Mouse (Mus musculus): Measurements from ENCODE around the gene Slc35f3. TPM values are rescaled to one million over a fixed set of nuclear protein-coding genes. Genes with fewer than 3 reads are reported as not detected.
A peak's percentile ranks its signal among the peaks of the same experiment; 100 is the strongest.

Gene Slc35f3
- polyA plus RNA-seq, 1 experiment from 2014 or later: not detected

GRCm38 (mm10) chr8:126429635-126430034 lies 131.3 kb downstream of the Slc35f3 start:
- WGBS (ENCODE audit: insufficient replicate concordance): 86% methylated on average over 5 of the region's 5 CpGs
- no peak for DNase-seq
- no peak overlapping the region for H3K27ac ChIP-seq (ENCODE audit: low read depth)
- H3K4me2 ChIP-seq (ENCODE audit: low read depth, low read length): no peak overlapping the region
- TF ChIP-seq EP300 (IDR thresholded peaks at IDR 0.05; ENCODE audit: low read depth) (no peak), CTCF (IDR thresholded peaks at IDR 0.05; ENCODE audit: low read depth) (no peak)
- H3K4me3 ChIP-seq (ENCODE audit: low read depth, low read length): no peak overlapping the region
- H3K9ac ChIP-seq (replicated peaks): no peak overlapping the region
- H3K36me3 ChIP-seq (replicated peaks; ENCODE audit: insufficient read depth, low read length): peaks cover 65% of the 10 kb centered on the region
- no peaks in the 10 kb centered on the region for H3K9me3 ChIP-seq (ENCODE audit: low read length)
- no peaks in the 10 kb centered on the region for H3K4me1 ChIP-seq (ENCODE audit: insufficient read depth)
- ATAC-seq: no peak
- no peaks in the 10 kb centered on the region for H3K27me3 ChIP-seq (ENCODE audit: insufficient read depth, low read length)

- TF ChIP-seq EP300 (IDR thresholded peaks at IDR 0.05; ENCODE audit: low read depth) (no peak), CTCF (IDR thresholded peaks at IDR 0.05; ENCODE audit: low read depth) (peak; percentile 21; the same call in 1 of the 2 replicates)
- ATAC-seq (no peak), DNase-seq (no peak)
- H3K4me2 ChIP-seq (ENCODE audit: low read depth, low read length): no peak overlapping the region
- no peak overlapping the region for H3K9ac ChIP-seq (replicated peaks)
- no peaks in the 10 kb centered on the region for H3K9me3 ChIP-seq (ENCODE audit: low read length)
- H3K4me3 ChIP-seq (ENCODE audit: low read depth, low read length): no peak overlapping the region
- H3K27me3 ChIP-seq (ENCODE audit: insufficient read depth, low read length): no peaks in the 10 kb centered on the region
- H3K27ac ChIP-seq (ENCODE audit: low read depth): no peak overlapping the region
- 87% methylated on average over 7 of the region's 7 CpGs for WGBS (ENCODE audit: insufficient replicate concordance)
- H3K4me1 ChIP-seq (ENCODE audit: insufficient read depth): no peaks in the 10 kb centered on the region
- peaks cover 58% of the 10 kb centered on the region for H3K36me3 ChIP-seq (replicated peaks; ENCODE audit: insufficient read depth, low read length)
Observed at GRCm38 (mm10) chr8:126433827-126434226, 135.5 kb downstream of the Slc35f3 start.

- H3K9me3 ChIP-seq (ENCODE audit: low read length): no peaks in the 10 kb centered on the region
- H3K4me1 ChIP-seq (ENCODE audit: insufficient read depth): no peaks in the 10 kb centered on the region
- no peak overlapping the region for H3K27ac ChIP-seq (ENCODE audit: low read depth)
- DNase-seq (no peak), ATAC-seq (no peak)
- H3K4me3 ChIP-seq (ENCODE audit: low read depth, low read length): no peak overlapping the region
- H3K9ac ChIP-seq (replicated peaks): no peak overlapping the region
- TF ChIP-seq EP300 (IDR thresholded peaks at IDR 0.05; ENCODE audit: low read depth) (no peak), CTCF (IDR thresholded peaks at IDR 0.05; ENCODE audit: low read depth) (peak; percentile 42)
- WGBS (ENCODE audit: insufficient replicate concordance): 51% methylated on average over 2 of the region's 2 CpGs
- peaks cover 42% of the 10 kb centered on the region for H3K36me3 ChIP-seq (replicated peaks; ENCODE audit: insufficient read depth, low read length)
- H3K27me3 ChIP-seq (ENCODE audit: insufficient read depth, low read length): no peaks in the 10 kb centered on the region
- no peak overlapping the region for H3K4me2 ChIP-seq (ENCODE audit: low read depth, low read length)
Observed at GRCm38 (mm10) chr8:126438937-126439336, 140.6 kb downstream of the Slc35f3 start.

Other genes with a start within 250 kb of the Slc35f3 start
- 81.0 and 97.6 TPM in 2 replicates for gene Coa6, start 124.0 kb downstream of the Slc35f3 start, polyA plus RNA-seq (2015; fragmentation: Nextera tagmentation; extraction: Ambion mirVana)
- gene Tarbp1, start 176.5 kb downstream of the Slc35f3 start, polyA plus RNA-seq (2015; fragmentation: Nextera tagmentation; extraction: Ambion mirVana): 0.82 and 1.1 TPM in 2 replicates